Mouse (Mus musculus) liver, embryonic 14.5 days (tissue): ENCODE measurements around the gene Ddx27. TPM values are rescaled to one million over a fixed set of nuclear protein-coding genes. Genes with fewer than 3 reads are reported as not detected.
A peak's percentile ranks its signal among the peaks of the same experiment; 100 is the strongest.

Experiments used
- ATAC-seq: fragments of 200-750 bp; cut with Nextera tagmentation; 2 replicates; pipeline ENCODE4 v1.8.0; 2017; ENCODE audit warnings: moderate number of reproducible peaks, mild to moderate bottlenecking, moderate library complexity; ENCODE audit not compliant: insufficient read depth
- DNase-seq, 3 experiments: peaks; one replicate each; pipeline ENCODE4 v3.0.0-alpha.2; 2012 to 2013; ENCODE audit warnings: low read depth in 3 of 3, low spot score in 3 of 3
- H3K27ac ChIP-seq: fragments of 300-500 bp; sonication (generic); 2 replicates; pipeline ENCODE4 v1.5.1; 2014; ENCODE audit warnings: moderate library complexity, mild to moderate bottlenecking, control low read depth, inconsistent platforms
- H3K27me3 ChIP-seq: fragments of 300-500 bp; sonication (generic); 2 replicates; pipeline ENCODE4 v1.6.1; 2014; ENCODE audit warnings: mild to moderate bottlenecking, low read length, moderate library complexity; ENCODE audit not compliant: control insufficient read depth, insufficient read depth
- H3K36me3 ChIP-seq: fragments of 300-500 bp; sonication (generic); replicated peaks from 2 replicates; pipeline ENCODE4 v1.6.1; 2014; ENCODE audit warnings: low read depth; ENCODE audit not compliant: control insufficient read depth, insufficient read depth
- H3K4me1 ChIP-seq, 2 experiments: fragments of 200-500 bp in 1 of 2; fragments of 300-500 bp in 1 of 2; sonication (generic) in 1 of 2; replicated peaks; 2 replicates each; pipeline ENCODE4 v1.6.1; 2012 to 2014; ENCODE audit warnings: antibody characterized with exemption in 1 of 2, inconsistent platforms in 1 of 2, low read length in 1 of 2; ENCODE audit not compliant: control insufficient read depth in 2 of 2, insufficient read depth in 2 of 2
- H3K4me2 ChIP-seq: fragments of 300-500 bp; sonication (generic); 2 replicates; pipeline ENCODE4 v1.6.1; 2014; ENCODE audit warnings: low read depth, mild to moderate bottlenecking, control low read depth, moderate library complexity
- H3K4me3 ChIP-seq, 2 experiments: fragments of 200-500 bp in 1 of 2; fragments of 300-500 bp in 1 of 2; sonication (generic) in 1 of 2; 2 replicates each; pipeline ENCODE4 v1.5.1; 2012 to 2014; ENCODE audit warnings: low read depth in 2 of 2, low read length in 2 of 2, mild to moderate bottlenecking in 2 of 2, control low read depth in 1 of 2, inconsistent platforms in 1 of 2, moderate library complexity in 1 of 2; ENCODE audit not compliant: insufficient read depth in 1 of 2
- H3K9ac ChIP-seq: fragments of 300-500 bp; sonication (generic); replicated peaks from 2 replicates; pipeline ENCODE4 v1.6.1; 2014; ENCODE audit warnings: mild to moderate bottlenecking, control low read depth, moderate library complexity
- H3K9me3 ChIP-seq: fragments of 300-500 bp; sonication (generic); 2 replicates; pipeline ENCODE4 v1.6.1; 2016; ENCODE audit warnings: low read length, mixed read lengths; ENCODE audit not compliant: control insufficient read depth
- CTCF ChIP-seq: IDR thresholded peaks from 2 replicates; pipeline ENCODE4 v1.5.1; 2016; ENCODE audit warnings: antibody characterized with exemption, low read depth, control low read depth
- EP300 ChIP-seq: IDR thresholded peaks from 2 replicates; pipeline ENCODE4 v1.6.1; 2016; ENCODE audit warnings: antibody characterized with exemption, low read depth
- WGBS: fragments of 180-500 bp; shearing (Covaris S2); extraction: QIAGEN DNeasy Blood & Tissue Kit; methylation state at CpG from one replicate; pipeline ENCODE4 v1.1.7; 2014; ENCODE audit not compliant: insufficient replicate concordance; 5-methylcytosine and 5-hydroxymethylcytosine counted together
- polyA plus RNA-seq, 2 experiments: library from polyadenylated mRNA; depleted of rRNA in 1 of 2; stranded (reverse) in 1 of 2; unstranded in 1 of 2; fragments of >200 nt; fragmentation: Nextera tagmentation in 1 of 2; extraction: Ambion mirVana in 1 of 2; gene quantifications; 2 replicates each; pipeline versions ENCODE4 v1.2.1 to v1.2.3; 2012 to 2014

Ddx27 gene
- polyA plus RNA-seq, 2 experiments = 26.5 to 39.5 TPM

DNA sequence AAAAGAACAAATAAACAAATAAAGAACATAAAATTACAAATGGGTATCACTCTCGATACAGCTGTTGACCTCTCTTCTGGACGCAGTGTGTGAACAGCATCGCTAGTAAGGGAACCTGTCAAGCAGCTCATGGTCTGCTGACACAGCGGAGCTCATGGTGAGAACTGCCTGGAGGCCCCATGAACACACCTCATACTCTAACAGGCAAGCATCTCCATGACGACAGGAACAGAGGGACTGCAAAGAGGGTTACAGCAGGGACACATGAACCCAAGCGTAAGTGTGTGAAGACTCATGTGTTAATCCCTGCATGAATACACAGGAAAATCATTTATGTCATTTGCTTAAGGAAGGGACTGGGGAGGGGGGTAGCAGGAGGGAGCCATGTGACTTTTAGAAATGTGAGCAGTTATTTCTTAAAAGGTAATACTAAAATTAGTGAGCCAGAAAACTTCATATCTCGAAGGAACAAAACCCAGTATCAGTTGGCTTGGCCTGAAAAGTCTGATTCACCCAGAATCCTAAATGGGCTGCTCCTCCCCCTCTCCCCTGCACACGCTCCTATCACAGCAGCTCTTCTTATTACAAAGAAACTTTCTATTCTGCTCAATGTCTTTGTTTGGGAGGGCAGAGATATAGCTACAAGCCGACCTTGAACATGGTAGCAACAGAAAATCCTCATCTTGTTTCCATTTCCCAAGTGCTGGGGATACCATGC is 38.3 kb downstream of the Ddx27 start:
- peak; percentile 12; the same call in 1 of the 2 replicates for ATAC-seq
- H3K4me2 ChIP-seq = peak overlapping the region; percentile 11
- H3K9me3 ChIP-seq = no peaks in the 10 kb centered on the region
- H3K27ac ChIP-seq = no peak overlapping the region
- 63% methylated on average over 9 of the region's 9 CpGs for WGBS
- H3K9ac ChIP-seq = no peak overlapping the region
- H3K36me3 ChIP-seq = peaks cover 74% of the 10 kb centered on the region
- TF ChIP-seq EP300 (no peak), CTCF (no peak)
- no peaks in the 10 kb centered on the region for H3K27me3 ChIP-seq
- no peak overlapping the region for H3K4me3 ChIP-seq
- DNase-seq = no peak
- H3K4me1 ChIP-seq = peaks cover 6 to 8% of the 10 kb centered on the region in 2 experiments

DNA sequence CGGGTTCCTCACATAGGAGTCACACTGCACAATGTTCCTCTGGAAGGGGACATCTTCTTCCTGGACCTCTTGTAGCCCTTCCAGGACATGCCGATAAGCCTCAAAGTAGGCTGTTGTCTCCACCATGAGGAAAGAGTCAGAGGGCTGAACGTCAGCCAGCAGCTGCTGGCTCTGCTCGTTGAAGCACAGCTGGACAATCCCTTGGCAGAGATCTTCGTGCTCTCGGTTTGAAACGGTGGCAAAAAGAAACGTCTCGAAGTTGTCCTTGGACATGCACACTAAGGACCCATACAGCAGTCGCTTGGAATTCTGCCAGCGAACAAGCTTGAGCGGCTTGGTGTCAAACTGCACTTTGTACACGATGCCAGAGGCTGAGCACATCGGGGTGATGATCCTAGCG is 40.4 kb downstream of the Ddx27 start:
- TF ChIP-seq EP300 (no peak), CTCF (no peak)
- no peak overlapping the region for H3K4me3 ChIP-seq
- H3K4me1 ChIP-seq = peaks cover 10 to 15% of the 10 kb centered on the region in 2 experiments
- H3K4me2 ChIP-seq = no peak overlapping the region
- H3K9ac ChIP-seq = no peak overlapping the region
- H3K9me3 ChIP-seq = no peaks in the 10 kb centered on the region
- no peaks in the 10 kb centered on the region for H3K27me3 ChIP-seq
- no peak for DNase-seq
- ATAC-seq = no peak
- 81% methylated on average over 15 of the region's 15 CpGs for WGBS
- no peak overlapping the region for H3K27ac ChIP-seq
- H3K36me3 ChIP-seq = peaks cover 61% of the 10 kb centered on the region

DNA sequence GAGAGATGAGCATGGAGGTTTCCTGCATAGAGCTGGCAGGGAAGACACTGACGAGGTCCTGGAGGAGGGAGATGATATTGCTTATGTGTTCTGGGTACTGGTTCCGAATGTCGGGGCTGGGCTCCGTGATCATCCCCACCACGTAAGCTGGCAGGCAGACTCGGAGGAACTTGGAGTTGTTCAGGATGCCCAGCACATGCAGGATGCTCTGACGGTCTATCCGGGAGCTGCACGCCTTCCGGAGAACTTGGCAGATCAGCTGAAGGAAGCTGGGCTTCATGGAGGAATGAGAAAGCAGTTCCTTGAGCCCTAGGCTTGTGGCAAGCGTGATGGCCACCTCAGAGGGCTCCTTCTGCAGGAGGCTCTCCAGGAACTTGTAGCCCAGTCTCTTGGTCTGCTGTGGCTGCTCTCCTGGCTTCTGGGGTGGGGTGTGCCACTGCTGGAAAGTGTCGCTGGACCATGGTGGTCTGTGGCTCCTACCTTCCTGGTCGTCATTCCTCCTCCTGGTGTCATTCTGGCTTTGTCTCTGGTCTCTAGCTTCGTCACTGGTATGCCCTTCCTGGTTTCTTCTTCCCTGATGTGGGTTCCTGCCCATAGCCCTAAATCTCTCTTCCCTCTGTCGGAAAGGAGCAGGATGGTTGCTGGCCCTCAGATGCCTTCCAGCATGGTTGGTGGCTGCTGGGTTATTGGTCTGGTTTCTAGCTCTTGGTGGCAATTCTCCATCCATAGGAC is 41.4 kb downstream of the Ddx27 start:
- DNase-seq (no peak), ATAC-seq (no peak)
- H3K4me2 ChIP-seq = no peak overlapping the region
- no peak overlapping the region for H3K9ac ChIP-seq
- no peak for TF ChIP-seq CTCF
- TF ChIP-seq EP300 = no peak
- no peaks in the 10 kb centered on the region for H3K9me3 ChIP-seq
- H3K27ac ChIP-seq = no peak overlapping the region
- H3K4me1 ChIP-seq = peaks cover 18 to 22% of the 10 kb centered on the region in 2 experiments
- H3K27me3 ChIP-seq = no peaks in the 10 kb centered on the region
- H3K36me3 ChIP-seq = peaks cover 61% of the 10 kb centered on the region
- H3K4me3 ChIP-seq = no peak overlapping the region
- WGBS = 88% methylated on average over 15 of the region's 15 CpGs

GRCm38 (mm10) chr2:167056942-167057323 is 41.9 kb downstream of the Ddx27 start:
- Histone ChIP-seq H3K4me2 (no peak overlapping the region), H3K9ac (no peak overlapping the region), H3K36me3 (peaks cover 58% of the 10 kb centered on the region), H3K4me1 (peaks cover 18 to 23% of the 10 kb centered on the region in 2 experiments), H3K9me3 (no peaks in the 10 kb centered on the region), H3K27me3 (no peaks in the 10 kb centered on the region), H3K27ac (no peak overlapping the region), H3K4me3 (no peak overlapping the region)
- TF ChIP-seq CTCF (no peak), EP300 (no peak)
- ATAC-seq (no peak), DNase-seq (no peak)
- 83% methylated on average over 5 of the region's 5 CpGs for WGBS

- TF ChIP-seq CTCF (no peak), EP300 (no peak)
- no peak overlapping the region for H3K4me3 ChIP-seq
- H3K4me2 ChIP-seq = no peak overlapping the region
- ATAC-seq (no peak), DNase-seq (no peak)
- H3K27me3 ChIP-seq = no peaks in the 10 kb centered on the region
- H3K9me3 ChIP-seq = no peaks in the 10 kb centered on the region
- H3K27ac ChIP-seq = no peak overlapping the region
- no peak overlapping the region for H3K9ac ChIP-seq
- H3K36me3 ChIP-seq = peaks cover 50% of the 10 kb centered on the region
- H3K4me1 ChIP-seq = peaks cover 15 to 19% of the 10 kb centered on the region in 2 experiments
- 45% methylated on average over 3 of the region's 3 CpGs for WGBS
Measured at GRCm38 (mm10) chr2:167058201-167058600, 43.2 kb downstream of the Ddx27 start.
